Mouse (Mus musculus) heart, embryonic 12.5 days (tissue): ENCODE measurements around the gene Rtn3. TPM values are rescaled to one million over a fixed set of nuclear protein-coding genes. Genes with fewer than 3 reads are reported as not detected.

Experiments used
- microRNA-seq: library from miRNA; unstranded; fragments of <30 nt; microRNA quantifications from one replicate; pipeline ENCODE4, GENCODE M21; 2017
- polyA plus RNA-seq: library from polyadenylated mRNA; unstranded; fragments of >200 nt; fragmentation: Nextera tagmentation; extraction: Ambion mirVana; gene quantifications from 2 replicates; pipeline ENCODE4 v1.2.1, GENCODE M21; 2016

The Rtn3 gene
- polyA plus RNA-seq, 1 experiment from 2014 or later: 158 TPM

Small RNAs within 50 kb of the gene (microRNA-seq; reads per million reads assigned to microRNA genes)
- 0.71 reads per million for gene Mir6991

Other genes with a start within 250 kb of the Rtn3 start
- gene Naa40, start 242.1 kb downstream of the Rtn3 start, polyA plus RNA-seq: 64.1 and 66.3 TPM in 2 replicates
- gene Rcor2, start 216.0 kb downstream of the Rtn3 start, polyA plus RNA-seq: 16.3 and 16.5 TPM in 2 replicates
- gene Mark2, start 141.4 kb downstream of the Rtn3 start, polyA plus RNA-seq: 40.8 and 49.3 TPM in 2 replicates
- gene Spindoc, start 100.3 kb downstream of the Rtn3 start, polyA plus RNA-seq: 23.5 and 26.4 TPM in 2 replicates
- gene 2700081O15Rik, start 65.7 kb downstream of the Rtn3 start, polyA plus RNA-seq: 4.6 and 5.3 TPM in 2 replicates
- gene Atl3, start 10.8 kb upstream of the Rtn3 start, polyA plus RNA-seq: 10.3 and 11.7 TPM in 2 replicates
- gene Pla2g16, start 74.2 kb upstream of the Rtn3 start, polyA plus RNA-seq: 51.8 and 53.1 TPM in 2 replicates
- 0.06 and 0.23 TPM in 2 replicates for gene Lgals12, start 123.9 kb upstream of the Rtn3 start, polyA plus RNA-seq
- not detected in 2 replicates for gene Hrasls5, start 129.3 kb upstream of the Rtn3 start, polyA plus RNA-seq
- gene Slc22a19, start 228.0 kb upstream of the Rtn3 start, polyA plus RNA-seq: not detected in 2 replicates